Mouse (Mus musculus) megakaryocyte, adult 5-6 weeks (primary cell): ENCODE data around the gene H2al2b. TPM values are rescaled to one million over a fixed set of nuclear protein-coding genes. Genes with fewer than 3 reads are reported as not detected.
"Not testable (repeated sequence)": the region's sequence is repeated elsewhere in the genome, so short reads cannot be mapped to it uniquely, and the experiment has no call there.

Experiments
- ATAC-seq: 2 replicates; pipeline ENCODE4 v1.8.0; 2016; ENCODE audit warnings: mild to moderate bottlenecking, inconsistent platforms; ENCODE audit not compliant: poor library complexity, severe bottlenecking
- total RNA-seq, 2 experiments: library from RNA; stranded (forward) in 1 of 2; stranded (reverse) in 1 of 2; fragments of 153-499, 151-499 nt in 1 of 2; fragments of 221-1000, 200-1000 nt in 1 of 2; gene quantifications; 2 replicates each; pipeline versions ENCODE4 v1.2.3 to v1.2.4; 2015 to 2017

Gene H2al2b
- total RNA-seq (2015), result not detected in 2 replicates
- not detected in 2 replicates for total RNA-seq (2017)

DNA sequence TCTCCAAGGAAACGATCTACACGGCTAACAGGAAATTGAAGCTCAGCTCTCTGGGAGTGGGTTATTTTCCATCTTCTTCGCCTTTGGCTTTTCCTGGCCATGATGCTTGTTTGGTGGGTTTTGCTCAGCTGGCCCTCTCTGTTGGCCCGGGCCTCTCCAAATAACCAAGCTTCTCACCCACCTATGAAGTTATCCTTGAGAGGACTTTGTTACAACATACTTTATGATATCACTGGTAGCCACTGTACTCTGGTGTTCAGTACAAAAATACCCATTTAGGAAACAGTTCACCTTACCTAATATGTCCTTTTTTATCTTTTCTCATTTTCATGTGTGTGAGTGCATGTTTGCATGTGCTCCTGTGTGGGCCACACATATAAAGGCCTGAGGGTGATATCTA lies at the start of gene H2al2b:
Gene H2al2b (minus strand): TSS at position 101 of the 400 bp plus-strand sequence.
- ATAC-seq, result not testable (repeated sequence)

Other genes starting within 250 kb of the H2al2b start
- gene H2al2c, start 121.6 kb downstream of the H2al2b start, total RNA-seq (2015), result not detected in 2 replicates
- not detected in 2 replicates for gene H2al2c, start 121.6 kb downstream of the H2al2b start, total RNA-seq (2017)
- gene Sry, start 57.0 kb downstream of the H2al2b start, total RNA-seq (2015), result not detected in 2 replicates
- not detected in 2 replicates for gene Sry, start 57.0 kb downstream of the H2al2b start, total RNA-seq (2017)
- not detected in 2 replicates for gene Gm4064, start 75.5 kb upstream of the H2al2b start, total RNA-seq (2015)
- not detected in 2 replicates for gene Gm4064, start 75.5 kb upstream of the H2al2b start, total RNA-seq (2017)
- not detected in 2 replicates for gene Rbmy, start 110.0 kb upstream of the H2al2b start, total RNA-seq (2015)
- gene Rbmy, start 110.0 kb upstream of the H2al2b start, total RNA-seq (2017), result not detected in 2 replicates
- gene Gm10256, start 110.0 kb upstream of the H2al2b start, total RNA-seq (2015), result not detected in 2 replicates
- gene Gm10256, start 110.0 kb upstream of the H2al2b start, total RNA-seq (2017), result not detected in 2 replicates
- gene Gm10352, start 180.3 kb upstream of the H2al2b start, total RNA-seq (2015), result not detected in 2 replicates
- not detected in 2 replicates for gene Gm10352, start 180.3 kb upstream of the H2al2b start, total RNA-seq (2017)
- gene Gm29289, start 211.9 kb upstream of the H2al2b start, total RNA-seq (2015), result not detected in 2 replicates
- gene Gm29289, start 211.9 kb upstream of the H2al2b start, total RNA-seq (2017), result not detected in 2 replicates